Mouse (Mus musculus): ENCODE measurements around the gene Srrd. TPM values are rescaled to one million over a fixed set of nuclear protein-coding genes. Genes with fewer than 3 reads are reported as not detected.

Gene Srrd
- total RNA-seq, 1 experiment from 2014 or later, result 41.2 TPM

- DNase-seq, result no peak
Measured at GRCm38 (mm10) chr5:112359520-112359919, 16.7 kb upstream of the Srrd start.

GRCm38 (mm10) chr5:112356322-112356721, 13.5 kb upstream of the Srrd start:
- no peak for DNase-seq

- peak; percentile 35 for DNase-seq
Measured at GRCm38 (mm10) chr5:112355910-112356309, 13.1 kb upstream of the Srrd start, which contains the start of gene Gm6583. Gene Gm6583, minus strand, starts transcription at chr5:112356033.

DNA sequence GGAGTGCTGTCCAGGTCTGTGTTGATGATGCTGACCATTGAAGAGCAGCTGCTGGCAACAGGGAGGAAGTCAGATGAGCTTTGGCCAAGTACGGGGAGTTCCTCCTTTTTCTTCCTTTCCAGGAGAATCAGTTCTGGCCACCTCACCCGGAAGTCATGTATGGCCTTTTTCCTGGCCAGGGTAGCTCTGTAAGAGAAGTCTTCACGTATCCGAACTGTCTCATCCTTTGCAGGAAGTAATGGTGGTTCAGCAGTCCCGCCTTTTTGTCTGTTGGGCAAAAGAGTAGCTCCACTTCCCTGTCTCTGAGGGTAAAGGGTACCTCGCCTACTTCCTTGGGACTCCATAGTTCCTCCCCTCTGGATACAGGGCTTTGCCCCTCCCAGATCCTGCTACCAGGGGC, 12.7 kb upstream of the Srrd start:
- DNase-seq, result no peak

DNA sequence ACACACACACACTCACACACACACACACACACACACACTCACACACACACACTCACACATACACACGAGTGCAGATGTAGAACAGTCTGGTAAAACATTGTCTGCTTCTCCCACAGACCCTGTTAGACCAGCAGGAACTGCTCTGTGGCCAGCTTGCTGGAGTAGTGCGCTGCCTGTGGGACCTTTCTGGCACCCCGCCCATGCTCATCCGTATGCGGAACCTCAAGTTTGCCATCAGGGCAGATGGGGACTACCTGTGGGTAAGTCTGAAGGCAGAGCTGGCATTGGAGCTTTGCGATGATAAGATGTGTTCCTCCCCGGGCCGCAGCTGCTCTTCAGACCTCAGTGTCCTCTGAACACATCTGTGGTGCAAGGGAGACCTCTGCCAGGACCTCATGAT, 6.3 kb upstream of the Srrd start:
- no peak for DNase-seq

DNA sequence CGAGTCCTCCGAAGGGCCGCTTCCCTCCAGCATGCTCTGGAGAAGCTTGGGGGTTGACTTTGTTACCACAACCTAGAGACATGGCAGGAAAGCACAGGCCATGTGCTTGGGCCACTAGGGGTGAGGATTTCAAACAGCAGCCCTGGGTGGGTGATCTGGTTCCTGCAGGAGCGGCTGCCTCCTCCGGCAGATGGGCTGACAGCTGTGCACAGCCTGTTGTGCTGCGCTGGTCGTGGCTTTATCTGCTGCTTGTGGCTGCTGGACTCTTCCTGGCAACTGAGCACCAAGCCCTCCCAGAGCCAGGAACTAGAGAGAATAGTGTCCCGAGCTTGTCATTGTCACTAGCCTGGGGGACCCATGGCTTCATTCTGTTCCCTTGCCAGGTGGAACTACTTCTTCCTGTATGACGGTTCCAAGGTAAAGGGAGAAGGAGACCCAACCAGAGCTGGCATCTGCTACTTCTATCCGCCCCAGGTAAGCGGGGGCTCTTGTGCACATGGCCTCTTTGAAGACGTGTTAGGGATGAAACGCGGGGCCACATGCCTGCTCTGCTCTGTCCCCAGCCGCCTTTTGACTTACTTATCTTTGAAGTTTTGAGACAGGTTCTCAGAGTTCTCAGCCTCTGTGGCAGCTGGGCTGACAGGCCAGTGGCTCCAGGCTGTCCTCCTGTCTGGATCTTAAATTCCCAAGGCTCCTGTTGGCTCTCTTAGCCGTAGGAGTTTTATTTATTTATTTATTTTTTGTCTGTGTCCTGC, 3.5 kb upstream of the Srrd start:
- DNase-seq, result no peak

GRCm38 (mm10) chr5:112344092-112344960, 1.5 kb upstream of the Srrd start:
- DNase-seq, result no peak

DNA sequence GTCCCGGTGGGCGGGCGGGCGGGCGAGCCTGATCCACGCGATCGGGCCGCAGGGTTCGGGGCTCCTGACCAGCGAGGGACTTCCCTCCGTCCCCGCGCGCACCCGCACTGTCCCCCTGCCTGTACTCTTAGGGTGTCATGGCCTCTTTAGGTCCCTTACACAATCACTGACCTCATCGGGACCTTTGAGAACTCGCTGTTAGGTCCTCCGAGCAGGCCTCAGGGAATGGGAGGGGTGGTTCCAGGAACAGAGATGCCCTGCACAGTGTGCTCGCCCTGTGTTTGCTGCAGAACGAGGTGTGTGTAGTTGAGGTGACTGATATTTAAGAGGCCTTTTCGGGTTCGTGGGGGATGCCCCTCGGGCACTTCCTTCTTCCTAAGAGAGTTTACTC, 360 bp upstream of the Srrd start:
- DNase-seq, result peak; percentile 79

- DNase-seq, result no peak
Measured at GRCm38 (mm10) chr5:112339215-112339614, 3.6 kb downstream of the Srrd start.

DNA sequence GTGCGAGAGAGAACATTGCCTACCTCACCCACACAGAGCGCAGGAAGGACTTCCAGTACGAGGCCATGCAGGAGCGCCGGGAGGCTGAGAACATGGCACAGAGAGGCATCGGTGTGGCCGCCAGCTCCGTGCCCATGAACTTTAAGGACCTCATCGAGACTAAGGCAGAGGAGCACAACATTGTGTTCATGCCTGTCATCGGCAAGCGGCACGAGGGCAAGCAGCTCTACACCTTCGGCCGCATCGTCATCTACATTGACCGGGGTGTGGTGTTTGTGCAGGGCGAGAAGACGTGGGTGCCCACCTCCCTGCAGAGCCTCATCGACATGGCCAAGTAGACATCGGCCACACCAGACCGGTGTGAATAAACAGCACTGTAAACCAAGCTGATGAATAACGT, 5.8 kb downstream of the Srrd start:
- DNase-seq, result no peak

GRCm38 (mm10) chr5:112335473-112335872, 7.4 kb downstream of the Srrd start:
- DNase-seq, result peak; percentile 66

GRCm38 (mm10) chr5:112329805-112330564, 12.9 kb downstream of the Srrd start:
- DNase-seq, result no peak

GRCm38 (mm10) chr5:112327854-112328253, 15.0 kb downstream of the Srrd start:
- DNase-seq, result no peak

- DNase-seq, result no peak
Measured at GRCm38 (mm10) chr5:112326446-112327009, 16.3 kb downstream of the Srrd start.

DNA sequence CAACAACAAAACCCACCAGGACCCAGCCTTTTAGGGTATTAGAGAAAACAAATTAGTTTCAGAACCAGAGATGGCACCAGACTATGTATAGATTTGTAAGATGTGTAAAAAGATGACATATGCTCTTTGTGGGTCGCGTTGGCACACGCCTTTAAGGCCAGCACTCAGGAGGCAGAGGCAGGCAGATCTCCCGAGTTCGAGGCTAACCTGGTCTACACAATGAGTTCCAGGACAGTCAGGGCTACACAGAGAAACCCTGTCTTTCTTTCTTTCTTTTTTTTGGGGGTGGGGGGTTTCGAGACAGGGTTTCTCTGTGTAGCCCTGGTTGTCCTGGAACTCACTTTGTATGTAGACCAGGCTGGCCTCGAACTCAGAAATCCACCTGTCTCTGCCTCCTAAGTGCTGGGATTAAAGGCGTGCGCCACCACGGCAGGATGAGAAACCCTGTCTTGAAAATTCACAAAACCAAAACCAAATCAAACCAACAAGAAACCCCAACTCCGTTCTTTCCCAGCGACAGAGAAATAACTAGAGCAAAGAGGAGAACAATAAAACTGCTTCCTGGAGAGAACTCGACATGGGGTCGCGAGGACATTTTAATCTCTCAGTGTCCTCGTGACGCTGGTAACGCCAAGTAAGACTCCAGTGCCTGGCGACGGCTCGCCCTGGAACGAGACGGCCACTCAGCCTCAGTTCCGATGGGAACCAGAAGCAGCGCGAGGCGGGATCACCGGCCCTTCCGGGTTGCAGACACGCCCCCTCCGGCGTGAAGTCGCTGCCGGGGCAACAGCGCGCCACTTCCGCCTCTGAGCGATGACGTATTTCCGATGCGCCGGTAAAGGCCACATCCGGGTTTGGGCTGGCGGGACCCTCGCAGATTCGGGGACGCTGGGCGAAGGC, 17.0 kb downstream of the Srrd start, which contains the start of gene Tfip11:
Gene Tfip11 (plus strand): TSS at position 813 of the 900 bp plus-strand sequence.
- DNase-seq, result peak; percentile 98

- peak; percentile 79 for DNase-seq
Measured at GRCm38 (mm10) chr5:112324637-112325545, 17.9 kb downstream of the Srrd start.

DNA sequence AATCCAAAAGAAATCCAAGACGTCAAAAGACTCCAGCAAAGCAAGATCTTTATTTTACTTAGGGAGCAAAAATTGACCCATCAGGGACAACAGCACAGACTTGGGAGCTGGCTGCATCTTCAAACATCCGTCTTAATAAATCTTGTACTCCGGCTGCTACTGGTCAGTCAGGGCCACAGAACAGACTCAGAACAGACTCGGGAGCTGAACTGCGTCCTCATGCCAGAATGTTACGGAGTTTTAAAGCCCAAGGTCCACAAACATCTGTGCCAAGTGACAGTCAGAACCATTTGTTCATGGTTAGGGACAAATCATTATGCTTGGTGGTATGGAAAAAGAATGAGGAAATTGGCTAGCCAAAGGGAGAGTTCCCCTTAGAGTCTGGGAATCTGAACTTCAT, 19.6 kb downstream of the Srrd start:
- DNase-seq, result peak; percentile 62

- no peak for DNase-seq
Measured at GRCm38 (mm10) chr5:112321376-112321775, 21.5 kb downstream of the Srrd start.

GRCm38 (mm10) chr5:112320936-112321335, 21.9 kb downstream of the Srrd start:
- DNase-seq, result no peak

- no peak for DNase-seq
Measured at GRCm38 (mm10) chr5:112320379-112320778, 22.5 kb downstream of the Srrd start.
